Mouse (Mus musculus): Measurements from ENCODE around the gene Lyg1. TPM values are rescaled to one million over a fixed set of nuclear protein-coding genes. Genes with fewer than 3 reads are reported as not detected.
"Not testable (repeated sequence)": the region's sequence is repeated elsewhere in the genome, so short reads cannot be mapped to it uniquely, and the experiment has no call there.

Lyg1 gene
- polyA plus RNA-seq, 1 experiment from 2014 or later = not detected

GRCm38 (mm10) chr1:37984326-37984725 lies 26.8 kb upstream of the Lyg1 start:
- no peak overlapping the region for H3K9ac ChIP-seq
- no peak overlapping the region for H3K27ac ChIP-seq
- H3K4me2 ChIP-seq (replicated peaks) = no peak overlapping the region
- 96% methylated on average over 1 of the region's 1 CpGs for WGBS
- no peaks in the 10 kb centered on the region for H3K27me3 ChIP-seq (replicated peaks)
- H3K9me3 ChIP-seq = no peaks in the 10 kb centered on the region
- ATAC-seq = no peak
- H3K4me1 ChIP-seq (replicated peaks) = no peaks in the 10 kb centered on the region
- H3K36me3 ChIP-seq = peaks cover 9% of the 10 kb centered on the region
- H3K4me3 ChIP-seq (replicated peaks) = no peak overlapping the region

- no peaks in the 10 kb centered on the region for H3K36me3 ChIP-seq
- H3K27me3 ChIP-seq (replicated peaks) = no peaks in the 10 kb centered on the region
- no peak overlapping the region for H3K9ac ChIP-seq
- H3K9me3 ChIP-seq = no peaks in the 10 kb centered on the region
- H3K4me2 ChIP-seq (replicated peaks) = no peak overlapping the region
- no peak overlapping the region for H3K4me3 ChIP-seq (replicated peaks)
- no peak overlapping the region for H3K27ac ChIP-seq
- 93% methylated on average over 7 of the region's 7 CpGs for WGBS
- no peaks in the 10 kb centered on the region for H3K4me1 ChIP-seq (replicated peaks)
- no peak for ATAC-seq
These were observed 19.7 kb upstream of the Lyg1 start for GRCm38 (mm10) chr1:37977303-37977702.

GRCm38 (mm10) chr1:37976666-37977065 lies 19.1 kb upstream of the Lyg1 start:
- H3K4me2 ChIP-seq (replicated peaks); H3K27ac ChIP-seq; H3K36me3 ChIP-seq; ATAC-seq; H3K27me3 ChIP-seq (replicated peaks); H3K4me1 ChIP-seq (replicated peaks); H3K4me3 ChIP-seq (replicated peaks); H3K9me3 ChIP-seq; H3K9ac ChIP-seq: not testable (repeated sequence)
- 62% methylated on average over 9 of the region's 9 CpGs for WGBS

GRCm38 (mm10) chr1:37971520-37971919 lies 14.0 kb upstream of the Lyg1 start:
- H3K27ac ChIP-seq = no peak overlapping the region
- WGBS = 55% methylated on average over 4 of the region's 4 CpGs
- H3K9ac ChIP-seq = no peak overlapping the region
- H3K4me3 ChIP-seq (replicated peaks) = no peak overlapping the region
- no peaks in the 10 kb centered on the region for H3K4me1 ChIP-seq (replicated peaks)
- no peaks in the 10 kb centered on the region for H3K36me3 ChIP-seq
- no peaks in the 10 kb centered on the region for H3K27me3 ChIP-seq (replicated peaks)
- no peaks in the 10 kb centered on the region for H3K9me3 ChIP-seq
- no peak overlapping the region for H3K4me2 ChIP-seq (replicated peaks)
- ATAC-seq = no peak

GRCm38 (mm10) chr1:37968746-37969145 lies 11.2 kb upstream of the Lyg1 start:
- no peaks in the 10 kb centered on the region for H3K4me1 ChIP-seq (replicated peaks)

GRCm38 (mm10) chr1:37965571-37965970 lies 8.0 kb upstream of the Lyg1 start:
- no peak overlapping the region for H3K9ac ChIP-seq
- no peaks in the 10 kb centered on the region for H3K9me3 ChIP-seq
- no peak for ATAC-seq
- no peak overlapping the region for H3K27ac ChIP-seq
- H3K36me3 ChIP-seq = no peaks in the 10 kb centered on the region
- H3K4me1 ChIP-seq (replicated peaks) = no peaks in the 10 kb centered on the region
- H3K4me2 ChIP-seq (replicated peaks) = no peak overlapping the region
- no peaks in the 10 kb centered on the region for H3K27me3 ChIP-seq (replicated peaks)
- H3K4me3 ChIP-seq (replicated peaks) = no peak overlapping the region
- WGBS = 55% methylated on average over 10 of the region's 10 CpGs

More at GRCm38 (mm10) chr1:37968746-37969145, 11.2 kb upstream of the Lyg1 start:
- H3K4me2 ChIP-seq (replicated peaks) = no peak overlapping the region
- H3K27ac ChIP-seq = no peak overlapping the region
- no peak overlapping the region for H3K9ac ChIP-seq
- no peaks in the 10 kb centered on the region for H3K27me3 ChIP-seq (replicated peaks)
- no peak overlapping the region for H3K4me3 ChIP-seq (replicated peaks)
- 75% methylated on average over 6 of the region's 6 CpGs for WGBS
- H3K9me3 ChIP-seq = no peaks in the 10 kb centered on the region
- no peak for ATAC-seq
- no peaks in the 10 kb centered on the region for H3K36me3 ChIP-seq

- no peak overlapping the region for H3K9ac ChIP-seq
- no peaks in the 10 kb centered on the region for H3K4me1 ChIP-seq (replicated peaks)
- H3K9me3 ChIP-seq = no peaks in the 10 kb centered on the region
- H3K27me3 ChIP-seq (replicated peaks) = no peaks in the 10 kb centered on the region; the same call in 1 of the 2 replicates
- no peak for ATAC-seq
- H3K4me2 ChIP-seq (replicated peaks) = no peak overlapping the region
- no peaks in the 10 kb centered on the region for H3K36me3 ChIP-seq
- H3K4me3 ChIP-seq (replicated peaks) = no peak overlapping the region
- no peak overlapping the region for H3K27ac ChIP-seq
- 77% methylated on average over 5 of the region's 5 CpGs for WGBS
These were observed 1.9 kb upstream of the Lyg1 start for GRCm38 (mm10) chr1:37959486-37959885.

GRCm38 (mm10) chr1:37958516-37958915 lies 957 bp upstream of the Lyg1 start:
- no peaks in the 10 kb centered on the region for H3K4me1 ChIP-seq (replicated peaks)
- no peak overlapping the region for H3K4me3 ChIP-seq (replicated peaks)
- ATAC-seq = no peak
- H3K36me3 ChIP-seq = no peaks in the 10 kb centered on the region
- H3K27ac ChIP-seq = no peak overlapping the region
- H3K9me3 ChIP-seq = no peaks in the 10 kb centered on the region
- no peak overlapping the region for H3K9ac ChIP-seq
- no peaks in the 10 kb centered on the region; the same call in 1 of the 2 replicates for H3K27me3 ChIP-seq (replicated peaks)
- no peak overlapping the region for H3K4me2 ChIP-seq (replicated peaks)
- 82% methylated on average over 2 of the region's 2 CpGs for WGBS

- ATAC-seq = no peak
These were observed 698 bp downstream of the Lyg1 start for GRCm38 (mm10) chr1:37956690-37957431.

GRCm38 (mm10) chr1:37955251-37955650 lies 2.3 kb downstream of the Lyg1 start:
- Histone ChIP-seq H3K9ac (no peak overlapping the region), H3K27ac (no peak overlapping the region), H3K27me3 (replicated peaks) (no peaks in the 10 kb centered on the region; the same call in 1 of the 2 replicates), H3K9me3 (no peaks in the 10 kb centered on the region), H3K36me3 (no peaks in the 10 kb centered on the region), H3K4me3 (replicated peaks) (no peak overlapping the region), H3K4me1 (replicated peaks) (no peaks in the 10 kb centered on the region), H3K4me2 (replicated peaks) (no peak overlapping the region)
- no peak for ATAC-seq
- 88% methylated on average over 2 of the region's 2 CpGs for WGBS

More at GRCm38 (mm10) chr1:37956690-37957431, 698 bp downstream of the Lyg1 start:
- Histone ChIP-seq H3K4me1 (replicated peaks) (no peaks in the 10 kb centered on the region), H3K4me2 (replicated peaks) (no peak overlapping the region), H3K36me3 (no peaks in the 10 kb centered on the region), H3K9ac (no peak overlapping the region), H3K27me3 (replicated peaks) (no peaks in the 10 kb centered on the region; the same call in 1 of the 2 replicates), H3K4me3 (replicated peaks) (no peak overlapping the region), H3K27ac (no peak overlapping the region), H3K9me3 (no peaks in the 10 kb centered on the region)
- 31% methylated on average over 3 of the region's 3 CpGs for WGBS

- no peak for ATAC-seq
- 77% methylated on average over 7 of the region's 7 CpGs for WGBS
- H3K4me1 ChIP-seq (replicated peaks) = no peaks in the 10 kb centered on the region
These were observed 2.8 kb downstream of the Lyg1 start for GRCm38 (mm10) chr1:37954786-37955185.

GRCm38 (mm10) chr1:37948906-37949305 lies 8.7 kb downstream of the Lyg1 start:
- no peak overlapping the region for H3K4me3 ChIP-seq (replicated peaks)
- no peaks in the 10 kb centered on the region for H3K27me3 ChIP-seq (replicated peaks)
- H3K4me1 ChIP-seq (replicated peaks) = no peaks in the 10 kb centered on the region
- H3K4me2 ChIP-seq (replicated peaks) = no peak overlapping the region
- H3K27ac ChIP-seq = no peak overlapping the region
- H3K9me3 ChIP-seq = no peaks in the 10 kb centered on the region
- no peak overlapping the region for H3K9ac ChIP-seq
- no peak for ATAC-seq
- 83% methylated on average over 2 of the region's 2 CpGs for WGBS
- no peaks in the 10 kb centered on the region for H3K36me3 ChIP-seq

More at GRCm38 (mm10) chr1:37954786-37955185, 2.8 kb downstream of the Lyg1 start:
- Histone ChIP-seq H3K27me3 (replicated peaks) (no peaks in the 10 kb centered on the region; the same call in 1 of the 2 replicates), H3K9me3 (no peaks in the 10 kb centered on the region), H3K27ac (no peak overlapping the region), H3K4me3 (replicated peaks) (no peak overlapping the region), H3K9ac (no peak overlapping the region), H3K4me2 (replicated peaks) (no peak overlapping the region), H3K36me3 (no peaks in the 10 kb centered on the region)

- Histone ChIP-seq H3K36me3 (no peaks in the 10 kb centered on the region), H3K4me1 (replicated peaks) (no peaks in the 10 kb centered on the region), H3K27ac (no peak overlapping the region), H3K4me2 (replicated peaks) (no peak overlapping the region), H3K9ac (no peak overlapping the region), H3K4me3 (replicated peaks) (no peak overlapping the region), H3K9me3 (no peaks in the 10 kb centered on the region), H3K27me3 (replicated peaks) (no peaks in the 10 kb centered on the region)
- WGBS = 22% methylated on average over 3 of the region's 3 CpGs
- peak; percentile 89 for ATAC-seq
These were observed 25.8 kb downstream of the Lyg1 start for GRCm38 (mm10) chr1:37931806-37932205.

All from intestine, embryonic 15.5 days (tissue).